Mouse (Mus musculus) layer of hippocampus, adult 2 months (tissue): ENCODE data around the gene Gatd1. TPM values are rescaled to one million over a fixed set of nuclear protein-coding genes. Genes with fewer than 3 reads are reported as not detected.

Source experiments
- DNase-seq, 2 experiments: peaks; one replicate each; pipeline ENCODE4 v3.0.0; 2022; ENCODE audit warnings: low spot score in 2 of 2
- H3K27ac ChIP-seq: fragments of 200-600 bp; 2 replicates; pipeline ENCODE4 v1.8.1; 2022
- H3K4me3 ChIP-seq: fragments of 200-600 bp; 2 replicates; pipeline ENCODE4 v1.8.1; 2022; ENCODE audit warnings: mild to moderate bottlenecking
- CTCF ChIP-seq: fragments of 200-600 bp; conservative IDR thresholded peaks from 2 replicates; pipeline ENCODE4 v1.8.1; 2022; ENCODE audit warnings: antibody characterized with exemption, mild to moderate bottlenecking, moderate library complexity
- total RNA-seq, 2 experiments: library from RNA; stranded (reverse); gene quantifications; 2 replicates each; pipeline ENCODE4 v1.2.3; 2021

Gene Gatd1
- total RNA-seq, 2 experiments from 2014 or later: 42.1 to 45.1 TPM

GRCm38 (mm10) chr7:141430585-141431240, 16.8 kb upstream of the Gatd1 start:
- Histone ChIP-seq H3K4me3 (no peak overlapping the region), H3K27ac (no peak overlapping the region)
- no peak for DNase-seq
- TF ChIP-seq CTCF: no peak

GRCm38 (mm10) chr7:141429840-141430584, 16.1 kb upstream of the Gatd1 start:
- DNase-seq: no peak
- TF ChIP-seq CTCF: no peak
- Histone ChIP-seq H3K27ac (peak overlapping the region; percentile 98), H3K4me3 (peak overlapping the region; percentile 77)

- DNase-seq: peak; percentile 87 to 94
- H3K27ac ChIP-seq: peak within 1 kb of the TSS; percentile 98
- peak within 1 kb of the TSS; percentile 77 for H3K4me3 ChIP-seq
- 0 out of 2 replicates have a peak, but pooled peaks have one; percentile 12 for TF ChIP-seq CTCF
Measured at GRCm38 (mm10) chr7:141429310-141429709, 15.4 kb upstream of the Gatd1 start, which contains the start of gene Cend1. TSS of gene Cend1 (minus strand) at chr7:141429491.

- TF ChIP-seq CTCF: no peak
- peak overlapping the region; percentile 98 for H3K27ac ChIP-seq
- DNase-seq: no peak
Measured at GRCm38 (mm10) chr7:141428701-141429100, 14.8 kb upstream of the Gatd1 start.

GRCm38 (mm10) chr7:141426948-141427730, 13.2 kb upstream of the Gatd1 start:
- no peak for TF ChIP-seq CTCF
- no peak for DNase-seq
- no peak overlapping the region for H3K27ac ChIP-seq
- no peak overlapping the region for H3K4me3 ChIP-seq

More at GRCm38 (mm10) chr7:141428701-141429100, 14.8 kb upstream of the Gatd1 start:
- H3K4me3 ChIP-seq: peak overlapping the region; percentile 77

- Histone ChIP-seq H3K27ac (no peak overlapping the region), H3K4me3 (no peak overlapping the region)
- no peak for DNase-seq
- TF ChIP-seq CTCF: no peak
Measured at GRCm38 (mm10) chr7:141423811-141424210, 9.9 kb upstream of the Gatd1 start.

- no peak for DNase-seq
- no peak for TF ChIP-seq CTCF
- no peak overlapping the region for H3K4me3 ChIP-seq
- H3K27ac ChIP-seq: no peak overlapping the region
Measured at GRCm38 (mm10) chr7:141420030-141420702, 6.2 kb upstream of the Gatd1 start.

GRCm38 (mm10) chr7:141418970-141419369, 5.0 kb upstream of the Gatd1 start:
- H3K4me3 ChIP-seq: no peak overlapping the region
- peak overlapping the region; percentile 14; the same call in 1 of the 2 replicates for H3K27ac ChIP-seq
- no peak for TF ChIP-seq CTCF
- peak in 1 of 2 experiments; percentile 61 for DNase-seq

- DNase-seq: no peak
- Histone ChIP-seq H3K4me3 (no peak overlapping the region), H3K27ac (no peak overlapping the region)
- TF ChIP-seq CTCF: peak; percentile 16; the same call in 1 of the 2 replicates
Measured at GRCm38 (mm10) chr7:141417731-141418681, 4.1 kb upstream of the Gatd1 start.

- no peak for DNase-seq
- TF ChIP-seq CTCF: no peak
- Histone ChIP-seq H3K27ac (no peak overlapping the region), H3K4me3 (no peak overlapping the region)
Measured at GRCm38 (mm10) chr7:141416144-141416841, 2.4 kb upstream of the Gatd1 start.

- Histone ChIP-seq H3K4me3 (peak overlapping the region; percentile 99), H3K27ac (peak overlapping the region; percentile 93)
- DNase-seq: no peak
- TF ChIP-seq CTCF: no peak
Measured at GRCm38 (mm10) chr7:141413331-141413730, 605 bp downstream of the Gatd1 start.
